Mouse (Mus musculus): ENCODE data around the gene Stx8.

DNA sequence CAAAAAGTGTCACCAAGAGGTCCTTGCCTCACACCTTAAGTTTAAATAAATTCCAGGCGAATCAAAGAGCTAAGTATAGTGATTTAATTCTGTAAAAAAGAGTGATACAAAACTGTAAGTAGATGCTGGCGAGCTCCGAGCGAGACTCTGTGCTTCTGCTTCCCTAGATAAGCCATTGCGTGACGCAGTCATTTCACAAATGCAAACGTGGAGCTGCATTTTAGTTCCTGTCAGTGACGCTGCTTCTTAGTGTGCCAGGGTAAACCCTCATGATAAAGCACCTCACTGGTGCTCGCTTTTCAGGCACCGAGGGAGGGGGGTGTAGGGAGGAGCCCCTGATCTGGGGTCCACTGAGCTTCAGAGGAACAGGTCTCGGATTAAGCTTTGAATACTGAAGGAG lies 53.2 kb downstream of the Stx8 start:
- TF ChIP-seq MAX (IDR thresholded peaks at IDR 0.05; ENCODE audit: low read depth) (no peak), TCF12 (IDR thresholded peaks at IDR 0.05; ENCODE audit: insufficient read depth, poor library complexity, severe bottlenecking) (no peak), POLR2A (IDR thresholded peaks at IDR 0.05; ENCODE audit: insufficient read length, low read depth) (no peak), USF1 (IDR thresholded peaks at IDR 0.05; ENCODE audit: low read depth) (no peak), POLR2AphosphoS2 (IDR thresholded peaks at IDR 0.05; ENCODE audit: insufficient read length, low read depth) (no peak), CEBPB (IDR thresholded peaks at IDR 0.05; ENCODE audit: insufficient read depth, poor library complexity, severe bottlenecking) (no peak)

All from myocyte (in vitro differentiated cells).